Mouse (Mus musculus): Measurements from ENCODE around the gene Bche. TPM values are rescaled to one million over a fixed set of nuclear protein-coding genes. Genes with fewer than 3 reads are reported as not detected.

The Bche gene
- polyA plus RNA-seq, 1 experiment, result 0.07 TPM

- TF ChIP-seq POLR2A (IDR thresholded peaks at IDR 0.05; ENCODE audit: low read depth, low read length), result no peak
- no peak for TF ChIP-seq CTCF (IDR thresholded peaks at IDR 0.05; ENCODE audit: extremely low read depth, insufficient read depth, insufficient read length, insufficient replicate concordance)
- WGBS, result 94% methylated on average over 3 of the region's 3 CpGs
- no peaks in the 10 kb centered on the region for H3K27me3 ChIP-seq (ENCODE audit: control insufficient read depth, insufficient read depth, low read length)
- H3K4me1 ChIP-seq (ENCODE audit: control insufficient read depth, insufficient read depth, insufficient read length), result no peaks in the 10 kb centered on the region
- H3K4me3 ChIP-seq (ENCODE audit: extremely low read depth, insufficient read depth, insufficient read length), result no peak overlapping the region
- DNase-seq (ENCODE audit: low read depth in 1 of 2, low spot score in 2 of 2), result no peak
- H3K27ac ChIP-seq (ENCODE audit: insufficient read depth, low read length), result no peak overlapping the region
- H3K36me3 ChIP-seq (ENCODE audit: control insufficient read depth, insufficient read depth, low read length), result no peaks in the 10 kb centered on the region
Measured at GRCm38 (mm10) chr3:73667245-73668131, 40.7 kb downstream of the Bche start.

GRCm38 (mm10) chr3:73650281-73650680 is 57.9 kb downstream of the Bche start:
- DNase-seq (ENCODE audit: low read depth in 1 of 2, low spot score in 2 of 2), result no peak
- H3K27me3 ChIP-seq (ENCODE audit: control insufficient read depth, insufficient read depth, low read length), result no peaks in the 10 kb centered on the region
- no peak overlapping the region for H3K4me3 ChIP-seq (ENCODE audit: extremely low read depth, insufficient read depth, insufficient read length)
- TF ChIP-seq CTCF (IDR thresholded peaks at IDR 0.05; ENCODE audit: extremely low read depth, insufficient read depth, insufficient read length, insufficient replicate concordance) (no peak), POLR2A (IDR thresholded peaks at IDR 0.05; ENCODE audit: low read depth, low read length) (no peak)
- H3K36me3 ChIP-seq (ENCODE audit: control insufficient read depth, insufficient read depth, low read length), result no peaks in the 10 kb centered on the region
- no peaks in the 10 kb centered on the region for H3K4me1 ChIP-seq (ENCODE audit: control insufficient read depth, insufficient read depth, insufficient read length)
- no peak overlapping the region for H3K27ac ChIP-seq (ENCODE audit: insufficient read depth, low read length)

DNA sequence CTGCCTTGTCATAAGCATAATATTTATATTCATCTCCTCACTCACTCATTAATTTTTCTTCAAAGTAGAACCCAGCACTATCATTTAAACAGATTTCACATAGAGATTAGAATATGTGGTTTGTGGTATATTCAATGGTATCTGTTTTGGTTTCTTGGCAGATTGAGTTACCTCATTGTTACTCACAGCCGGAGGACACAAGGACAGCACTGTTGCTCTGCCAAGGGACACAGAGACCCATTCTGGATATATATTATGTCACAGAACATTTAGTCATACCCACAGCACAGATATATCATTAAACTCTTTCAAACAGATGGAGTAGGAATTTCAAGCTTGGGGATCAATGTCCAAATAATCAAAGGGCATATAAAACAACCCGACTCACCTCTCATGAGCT is 61.2 kb downstream of the Bche start:
- no peaks in the 10 kb centered on the region for H3K27me3 ChIP-seq (ENCODE audit: control insufficient read depth, insufficient read depth, low read length)
- WGBS, result 87% methylated on average over 2 of the region's 2 CpGs
- no peak overlapping the region for H3K27ac ChIP-seq (ENCODE audit: insufficient read depth, low read length)
- H3K4me3 ChIP-seq (ENCODE audit: extremely low read depth, insufficient read depth, insufficient read length), result no peak overlapping the region
- H3K36me3 ChIP-seq (ENCODE audit: control insufficient read depth, insufficient read depth, low read length), result no peaks in the 10 kb centered on the region
- H3K4me1 ChIP-seq (ENCODE audit: control insufficient read depth, insufficient read depth, insufficient read length), result no peaks in the 10 kb centered on the region
- no peak for TF ChIP-seq CTCF (IDR thresholded peaks at IDR 0.05; ENCODE audit: extremely low read depth, insufficient read depth, insufficient read length, insufficient replicate concordance)
- no peak for TF ChIP-seq POLR2A (IDR thresholded peaks at IDR 0.05; ENCODE audit: low read depth, low read length)
- no peak for DNase-seq (ENCODE audit: low read depth in 1 of 2, low spot score in 2 of 2)

DNA sequence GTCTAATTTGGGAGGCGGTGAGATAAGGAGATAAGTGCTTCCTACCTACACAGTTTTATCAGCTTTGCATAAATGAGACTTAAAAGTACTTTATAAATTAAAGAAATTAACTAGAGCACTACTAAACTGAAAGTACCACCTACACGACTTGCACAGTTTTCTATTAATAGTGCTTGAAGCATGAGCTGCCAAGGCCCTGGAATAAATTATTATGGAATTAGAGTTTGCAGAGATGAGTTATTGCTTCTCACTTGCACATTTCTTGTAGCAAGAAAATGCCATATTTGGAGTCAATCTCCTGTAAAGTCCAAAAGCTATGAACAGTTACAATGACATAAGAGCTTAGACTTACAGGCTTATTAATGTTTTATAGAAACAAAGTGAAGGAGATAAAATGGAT is 96.8 kb downstream of the Bche start:
- H3K27ac ChIP-seq (ENCODE audit: insufficient read depth, low read length), result no peak overlapping the region
- no peaks in the 10 kb centered on the region for H3K36me3 ChIP-seq (ENCODE audit: control insufficient read depth, insufficient read depth, low read length)
- no peaks in the 10 kb centered on the region for H3K4me1 ChIP-seq (ENCODE audit: control insufficient read depth, insufficient read depth, insufficient read length)
- 80% methylated on average over 2 of the region's 2 CpGs for WGBS
- H3K27me3 ChIP-seq (ENCODE audit: control insufficient read depth, insufficient read depth, low read length), result no peaks in the 10 kb centered on the region
- no peak for DNase-seq (ENCODE audit: low read depth in 1 of 2, low spot score in 2 of 2)
- TF ChIP-seq POLR2A (IDR thresholded peaks at IDR 0.05; ENCODE audit: low read depth, low read length) (no peak), CTCF (IDR thresholded peaks at IDR 0.05; ENCODE audit: extremely low read depth, insufficient read depth, insufficient read length, insufficient replicate concordance) (no peak)
- no peak overlapping the region for H3K4me3 ChIP-seq (ENCODE audit: extremely low read depth, insufficient read depth, insufficient read length)

GRCm38 (mm10) chr3:73591757-73592533 is 116.3 kb downstream of the Bche start:
- TF ChIP-seq CTCF (IDR thresholded peaks at IDR 0.05; ENCODE audit: extremely low read depth, insufficient read depth, insufficient read length, insufficient replicate concordance), result no peak
- TF ChIP-seq POLR2A (IDR thresholded peaks at IDR 0.05; ENCODE audit: low read depth, low read length), result no peak
- WGBS, result 77% methylated on average over 5 of the region's 5 CpGs
- H3K27ac ChIP-seq (ENCODE audit: insufficient read depth, low read length), result no peak overlapping the region
- no peaks in the 10 kb centered on the region for H3K4me1 ChIP-seq (ENCODE audit: control insufficient read depth, insufficient read depth, insufficient read length)
- no peak overlapping the region for H3K4me3 ChIP-seq (ENCODE audit: extremely low read depth, insufficient read depth, insufficient read length)
- no peak for DNase-seq (ENCODE audit: low read depth in 1 of 2, low spot score in 2 of 2)
- H3K36me3 ChIP-seq (ENCODE audit: control insufficient read depth, insufficient read depth, low read length), result no peaks in the 10 kb centered on the region
- H3K27me3 ChIP-seq (ENCODE audit: control insufficient read depth, insufficient read depth, low read length), result no peaks in the 10 kb centered on the region

All from spleen, adult 2 months (tissue).